Mouse (Mus musculus) cortical plate, adult 2 months (tissue): Measurements from ENCODE around the gene Syngr1.

Source experiments
- CTCF ChIP-seq: fragments of 200-500 bp; IDR thresholded peaks from 2 replicates; pipeline ENCODE4 v1.5.1; 2011; ENCODE audit warnings: mild to moderate bottlenecking, control low read depth, low read length; ENCODE audit not compliant: insufficient read depth; ENCODE audit errors: extremely low read depth
- POLR2A ChIP-seq: fragments of 200-500 bp; IDR thresholded peaks from 2 replicates; pipeline ENCODE4 v1.6.1; 2011; ENCODE audit warnings: mild to moderate bottlenecking, low read length, control low read depth; ENCODE audit not compliant: insufficient read depth; ENCODE audit errors: extremely low read depth

DNA sequence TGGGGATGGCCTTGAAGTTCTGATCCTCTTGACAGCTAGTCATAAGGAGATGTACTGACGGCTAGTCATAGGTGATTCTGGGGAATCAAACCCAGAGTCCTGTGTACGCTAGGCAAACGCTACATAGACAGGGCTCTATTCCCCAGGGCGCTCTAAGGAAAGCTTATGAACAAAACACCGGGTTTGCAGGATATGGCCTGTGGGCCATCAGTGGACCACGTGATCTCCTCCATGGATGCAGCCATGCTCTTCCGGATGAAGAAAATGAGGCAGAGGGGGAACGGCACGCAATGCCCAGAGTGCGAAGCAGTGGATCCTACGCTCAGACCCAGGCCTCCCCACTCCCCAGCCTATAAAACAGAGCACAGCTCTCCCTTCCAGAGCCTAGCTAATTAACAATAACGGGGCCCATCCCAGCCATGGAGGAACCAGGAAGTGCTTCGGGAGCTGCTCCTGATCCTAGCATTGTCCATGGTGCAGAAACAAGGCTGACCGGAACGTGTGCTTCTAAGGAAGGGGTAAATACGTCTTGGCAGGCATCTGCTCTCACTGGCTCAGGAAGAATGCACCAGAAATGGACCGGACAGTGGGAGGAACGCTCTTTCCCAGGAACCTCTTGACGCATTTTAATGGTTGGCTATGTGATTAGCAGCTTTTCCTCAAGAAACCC is 39.9 kb upstream of the Syngr1 start:
- TF ChIP-seq CTCF = no peak
- no peak for TF ChIP-seq POLR2A
